Mouse (Mus musculus) thymus, adult 2 months (tissue): Measurements from ENCODE around the gene Zranb1. TPM values are rescaled to one million over a fixed set of nuclear protein-coding genes. Genes with fewer than 3 reads are reported as not detected.

ENCODE experiments used
- DNase-seq: peaks from one replicate; pipeline ENCODE4 v3.0.0; 2021
- H3K27ac ChIP-seq: fragments of 200-500 bp; 2 replicates; pipeline ENCODE4 v1.5.1; 2012; ENCODE audit warnings: low read length, control low read depth; ENCODE audit not compliant: control insufficient read depth, insufficient read depth
- H3K27me3 ChIP-seq: fragments of 200-500 bp; 2 replicates; pipeline ENCODE4 v1.6.1; 2012; ENCODE audit warnings: mild to moderate bottlenecking, low read length, moderate library complexity, mixed read lengths; ENCODE audit not compliant: control insufficient read depth, insufficient read depth
- H3K36me3 ChIP-seq: fragments of 200-500 bp; 2 replicates; pipeline ENCODE4 v1.6.1; 2012; ENCODE audit warnings: mild to moderate bottlenecking, low read length, moderate library complexity; ENCODE audit not compliant: control insufficient read depth, insufficient read depth
- H3K4me1 ChIP-seq: fragments of 200-500 bp; replicated peaks from 2 replicates; pipeline ENCODE4 v1.6.1; 2012; ENCODE audit warnings: low read length; ENCODE audit not compliant: control insufficient read depth, insufficient read depth
- H3K4me3 ChIP-seq: fragments of 200-500 bp; 2 replicates; pipeline ENCODE4 v1.5.1; 2012; ENCODE audit warnings: mild to moderate bottlenecking, low read length, control low read depth, moderate library complexity; ENCODE audit not compliant: control insufficient read depth, insufficient read depth
- CTCF ChIP-seq: fragments of 200-500 bp; IDR thresholded peaks from 2 replicates; pipeline ENCODE4 v1.5.1; 2012; ENCODE audit warnings: mild to moderate bottlenecking, control low read depth, low read length, moderate library complexity, borderline replicate concordance; ENCODE audit not compliant: control insufficient read depth, poor library complexity, insufficient read depth; ENCODE audit errors: extremely low read depth
- POLR2A ChIP-seq: fragments of 200-500 bp; IDR thresholded peaks from 2 replicates; pipeline ENCODE4 v1.6.1; 2012; ENCODE audit warnings: mild to moderate bottlenecking, low read length, control low read depth, moderate library complexity; ENCODE audit not compliant: control insufficient read depth, poor library complexity, insufficient read depth; ENCODE audit errors: extremely low read depth
- WGBS: fragments of 180-500 bp; shearing (Covaris S2); methylation state at CpG from one replicate; pipeline ENCODE4 v1.1.7; 2018; 5-methylcytosine and 5-hydroxymethylcytosine counted together
- polyA plus RNA-seq: library from polyadenylated mRNA; depleted of rRNA; stranded (reverse); fragments of >200 nt; gene quantifications from 2 replicates; pipeline ENCODE4 v1.2.3, GENCODE M21; 2012; rRNA removed

Gene Zranb1
- polyA plus RNA-seq, 1 experiment = 8.5 TPM

DNA sequence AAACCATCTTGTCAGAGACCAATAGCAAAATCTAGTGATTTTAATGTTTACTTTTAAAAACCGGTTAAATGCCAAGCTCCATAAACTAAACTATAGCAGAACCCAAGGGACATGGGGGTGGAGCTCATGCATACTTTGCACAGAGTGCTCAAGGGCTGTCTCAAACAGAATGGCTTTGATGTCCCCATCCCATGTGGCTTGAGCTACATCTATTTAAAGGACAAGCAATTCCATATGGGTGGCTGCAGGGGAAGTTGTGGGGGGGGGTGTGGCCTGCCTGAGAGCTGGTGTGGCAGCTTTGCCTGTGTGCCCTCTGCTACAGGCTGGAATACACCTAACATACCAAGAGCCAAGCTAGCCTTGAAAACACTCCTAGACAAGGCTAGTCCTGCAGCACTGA lies 93.8 kb downstream of the Zranb1 start:
- no peak for DNase-seq
- 72% methylated on average over 1 of the region's 1 CpGs for WGBS
- TF ChIP-seq CTCF = no peak
- TF ChIP-seq POLR2A = no peak
- H3K4me3 ChIP-seq = no peak overlapping the region
- H3K4me1 ChIP-seq = no peaks in the 10 kb centered on the region; the same call in 1 of the 2 replicates
- no peaks in the 10 kb centered on the region for H3K27me3 ChIP-seq
- no peak overlapping the region for H3K27ac ChIP-seq
- H3K36me3 ChIP-seq = no peaks in the 10 kb centered on the region

DNA sequence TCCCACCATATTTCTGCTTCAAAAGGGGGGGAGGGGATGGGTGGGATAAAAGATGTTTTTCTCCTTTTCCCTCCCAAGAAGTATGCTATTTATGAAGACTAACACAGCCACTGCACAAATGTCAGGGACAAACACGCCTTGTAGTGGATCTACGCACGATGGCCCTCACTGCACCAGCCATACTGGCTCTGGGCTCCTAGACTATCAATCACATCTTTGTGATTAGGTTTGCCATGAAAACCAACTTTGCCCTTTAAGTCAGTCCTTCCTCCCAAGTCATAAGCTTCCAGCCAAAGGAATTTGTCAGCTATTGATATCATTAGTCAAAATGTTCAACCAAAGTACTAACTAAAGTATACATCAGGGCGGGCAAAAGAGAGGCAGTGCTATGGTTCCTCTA lies 97.0 kb downstream of the Zranb1 start:
- H3K4me1 ChIP-seq = no peaks in the 10 kb centered on the region
- no peaks in the 10 kb centered on the region for H3K36me3 ChIP-seq
- WGBS = 98% methylated on average over 4 of the region's 4 CpGs
- no peak for DNase-seq
- no peak overlapping the region for H3K4me3 ChIP-seq
- H3K27ac ChIP-seq = no peak overlapping the region
- H3K27me3 ChIP-seq = no peaks in the 10 kb centered on the region
- TF ChIP-seq POLR2A = no peak
- TF ChIP-seq CTCF = no peak

DNA sequence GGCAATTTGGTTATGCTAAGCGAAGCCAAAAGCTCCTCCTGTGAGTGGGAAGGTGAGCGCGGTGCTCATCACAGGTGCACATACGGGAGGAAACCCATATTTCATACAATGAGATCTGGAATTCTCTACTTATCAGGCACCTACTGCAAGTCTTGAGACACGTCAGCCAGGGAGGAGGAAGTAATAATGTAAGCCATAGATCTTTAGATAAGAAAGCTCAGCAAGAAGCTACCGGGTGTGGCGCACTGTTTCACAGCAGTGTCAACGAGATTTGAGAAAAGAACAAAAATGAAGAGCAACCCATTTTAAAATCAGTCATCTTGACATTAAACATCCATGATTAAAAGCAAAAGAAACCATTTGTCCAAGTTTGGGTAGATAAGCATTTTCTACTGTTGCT lies 98.1 kb downstream of the Zranb1 start:
- H3K4me3 ChIP-seq = no peak overlapping the region
- no peaks in the 10 kb centered on the region for H3K4me1 ChIP-seq
- no peak overlapping the region for H3K27ac ChIP-seq
- WGBS = 56% methylated on average over 8 of the region's 8 CpGs
- no peaks in the 10 kb centered on the region for H3K36me3 ChIP-seq
- H3K27me3 ChIP-seq = no peaks in the 10 kb centered on the region
- DNase-seq = no peak
- TF ChIP-seq POLR2A (no peak), CTCF (no peak)

DNA sequence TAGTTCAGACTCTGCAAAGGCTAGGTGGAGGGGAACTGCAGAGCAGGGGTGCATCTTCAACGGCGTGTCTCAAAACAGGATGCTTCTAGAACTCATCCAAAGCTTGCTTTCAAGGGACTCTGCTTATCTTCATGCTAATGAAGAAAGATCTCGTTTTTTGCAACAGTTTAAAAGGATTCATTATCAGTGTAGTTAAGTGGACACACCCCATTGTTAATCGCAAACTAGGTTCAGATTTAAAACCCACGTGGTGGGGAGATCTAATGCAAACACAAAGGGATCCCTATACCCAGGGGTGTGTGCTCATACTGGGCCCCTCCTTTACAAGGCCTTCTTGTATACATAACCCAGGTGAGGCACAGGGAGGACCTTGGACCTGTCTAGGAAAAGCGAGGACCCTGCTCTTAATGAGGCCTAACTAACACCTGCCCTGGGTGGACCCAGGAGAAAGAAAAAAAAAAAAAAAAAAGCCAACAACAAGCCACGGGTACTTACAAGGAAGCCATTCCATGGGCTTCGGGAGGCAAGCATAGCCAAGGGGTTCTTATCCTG lies 98.6 kb downstream of the Zranb1 start:
- DNase-seq = no peak
- H3K4me3 ChIP-seq = no peak overlapping the region
- no peaks in the 10 kb centered on the region for H3K4me1 ChIP-seq
- no peaks in the 10 kb centered on the region for H3K36me3 ChIP-seq
- TF ChIP-seq POLR2A (no peak), CTCF (no peak)
- 86% methylated on average over 8 of the region's 8 CpGs for WGBS
- H3K27me3 ChIP-seq = no peaks in the 10 kb centered on the region
- no peak overlapping the region for H3K27ac ChIP-seq

DNA sequence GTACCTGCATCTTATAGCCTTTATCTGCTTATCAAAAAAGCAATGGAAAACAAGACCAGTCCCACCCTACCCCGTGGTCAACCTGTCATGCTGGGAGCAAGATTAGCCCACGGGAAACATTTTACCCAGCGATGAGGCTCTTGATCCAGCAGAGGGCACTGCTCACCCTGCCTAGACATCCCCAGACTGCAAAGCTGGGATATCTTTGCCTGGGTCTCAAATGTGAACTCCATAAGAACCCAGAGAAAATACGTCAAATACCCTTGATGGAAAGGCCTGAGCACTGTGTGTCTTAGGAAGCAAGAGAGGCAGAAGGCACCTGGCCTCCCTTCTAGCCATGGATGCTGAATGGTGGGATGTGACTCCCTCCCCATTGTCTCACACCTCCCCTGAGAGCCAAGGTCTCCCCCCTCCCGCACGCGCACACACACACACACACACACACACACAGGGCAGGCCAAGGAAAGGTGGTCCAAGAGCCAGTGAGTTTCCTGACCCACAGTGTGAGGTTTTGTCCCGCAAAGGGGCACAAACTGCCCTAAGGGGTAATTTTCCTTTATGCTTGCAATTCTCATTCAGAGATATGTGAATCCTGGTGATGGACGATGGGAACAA lies 101.8 kb downstream of the Zranb1 start:
- H3K4me1 ChIP-seq = no peaks in the 10 kb centered on the region
- H3K4me3 ChIP-seq = no peak overlapping the region
- peak; percentile 17 for DNase-seq
- TF ChIP-seq POLR2A = no peak
- peak; percentile 35; the same call in 1 of the 2 replicates for TF ChIP-seq CTCF
- H3K36me3 ChIP-seq = no peaks in the 10 kb centered on the region
- H3K27ac ChIP-seq = no peak overlapping the region
- 62% methylated on average over 9 of the region's 9 CpGs for WGBS
- no peaks in the 10 kb centered on the region for H3K27me3 ChIP-seq

DNA sequence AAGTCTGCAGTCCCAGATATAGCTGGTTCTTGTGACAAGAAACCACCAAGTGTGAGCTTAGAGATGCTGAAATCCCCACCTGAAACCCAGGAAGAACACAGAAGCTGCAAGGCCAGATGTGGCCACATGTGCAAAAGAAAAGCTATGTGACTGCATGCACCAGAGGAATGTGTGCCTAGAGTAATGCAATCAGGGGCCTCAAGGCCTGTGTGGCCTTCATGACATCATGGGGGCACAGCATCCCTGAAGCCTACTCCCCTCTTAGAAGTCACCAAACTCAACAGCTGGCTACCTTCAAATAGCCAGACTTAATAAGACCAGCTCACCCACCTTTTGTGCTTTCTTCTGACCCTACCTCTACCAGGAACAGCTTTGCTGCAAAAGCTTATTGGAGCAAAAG lies 105.0 kb downstream of the Zranb1 start:
- DNase-seq = no peak
- no peak for TF ChIP-seq POLR2A
- H3K4me1 ChIP-seq = no peaks in the 10 kb centered on the region
- H3K36me3 ChIP-seq = no peaks in the 10 kb centered on the region
- H3K27ac ChIP-seq = no peak overlapping the region
- no peak overlapping the region for H3K4me3 ChIP-seq
- H3K27me3 ChIP-seq = no peaks in the 10 kb centered on the region

Other genes with a start within 250 kb of the Zranb1 start
- 104 and 122 TPM in 2 replicates for gene Fam53b, start 117.3 kb upstream of the Zranb1 start, polyA plus RNA-seq
- 7.0 and 8.7 TPM in 2 replicates for gene Eef1akmt2, start 78.5 kb upstream of the Zranb1 start, polyA plus RNA-seq
- 12.7 and 12.8 TPM in 2 replicates for gene Abraxas2, start 71.9 kb upstream of the Zranb1 start, polyA plus RNA-seq
- gene Fgfr2, start 192.2 kb downstream of the Zranb1 start, polyA plus RNA-seq = 9.0 and 12.1 TPM in 2 replicates
- gene Ctbp2, start 193.2 kb downstream of the Zranb1 start, polyA plus RNA-seq = 10.7 and 14.0 TPM in 2 replicates